Mouse (Mus musculus): ENCODE data around the gene Dpysl5.
A peak's percentile ranks its signal among the peaks of the same experiment; 100 is the strongest.

GRCm38 (mm10) chr5:30806106-30806505 is 94.7 kb downstream of the Dpysl5 start:
- peak; percentile 98 for TF ChIP-seq CTCF (IDR thresholded peaks at IDR 0.05; ENCODE audit: extremely low read depth, insufficient read depth, low read length)
- no peak for TF ChIP-seq POLR2A (IDR thresholded peaks at IDR 0.05; ENCODE audit: extremely low read depth, insufficient read depth, low read length)
